Mouse (Mus musculus) cerebral cortex, adult 2 months (tissue): ENCODE data around the gene Gh.

ENCODE experiments used
- WGBS: fragments of 180-500 bp; shearing (Covaris S2); methylation state at CpG from one replicate; pipeline ENCODE4 v1.1.7; 2018; 5-methylcytosine and 5-hydroxymethylcytosine counted together

Gene Gh

GRCm38 (mm10) chr11:106308162-106308561 is 6.5 kb upstream of the Gh start:
- WGBS, result 79% methylated on average over 11 of the region's 11 CpGs

GRCm38 (mm10) chr11:106307432-106307831 is 5.8 kb upstream of the Gh start:
- 50% methylated on average over 5 of the region's 5 CpGs for WGBS

GRCm38 (mm10) chr11:106306758-106307157 is 5.1 kb upstream of the Gh start:
- WGBS, result 77% methylated on average over 9 of the region's 9 CpGs

- 92% methylated on average over 3 of the region's 3 CpGs for WGBS
Observed at GRCm38 (mm10) chr11:106306065-106306385, 4.4 kb upstream of the Gh start.

- 81% methylated on average over 10 of the region's 10 CpGs for WGBS
Observed at GRCm38 (mm10) chr11:106305348-106306064, 3.8 kb upstream of the Gh start.

- 26% methylated on average over 2 of the region's 2 CpGs for WGBS
Observed at GRCm38 (mm10) chr11:106302634-106303033, 969 bp upstream of the Gh start.

- WGBS, result 83% methylated on average over 2 of the region's 2 CpGs
Observed at GRCm38 (mm10) chr11:106291861-106292260, 9.8 kb downstream of the Gh start.

GRCm38 (mm10) chr11:106290376-106290775 is 11.3 kb downstream of the Gh start:
- 95% methylated on average over 5 of the region's 5 CpGs for WGBS

GRCm38 (mm10) chr11:106289369-106289768 is 12.3 kb downstream of the Gh start:
- 52% methylated on average over 8 of the region's 8 CpGs for WGBS

GRCm38 (mm10) chr11:106286987-106287386 is 14.7 kb downstream of the Gh start:
- 38% methylated on average over 11 of the region's 11 CpGs for WGBS

- 89% methylated on average over 7 of the region's 7 CpGs for WGBS
Observed at GRCm38 (mm10) chr11:106286206-106286605, 15.5 kb downstream of the Gh start.

- 68% methylated on average over 8 of the region's 8 CpGs for WGBS
Observed at GRCm38 (mm10) chr11:106284126-106284525, 17.5 kb downstream of the Gh start.

GRCm38 (mm10) chr11:106283371-106283770 is 18.3 kb downstream of the Gh start:
- WGBS, result 77% methylated on average over 4 of the region's 4 CpGs

GRCm38 (mm10) chr11:106282452-106282851 is 19.2 kb downstream of the Gh start:
- WGBS, result 88% methylated on average over 6 of the region's 6 CpGs

GRCm38 (mm10) chr11:106276454-106276853 is 25.2 kb downstream of the Gh start, which contains the start of gene Tcam1:
Tcam1 (plus strand) TSS chr11:106276672.
- WGBS, result 4% methylated on average over 25 of the region's 25 CpGs

GRCm38 (mm10) chr11:106274971-106275411 is 26.7 kb downstream of the Gh start:
- WGBS, result 78% methylated on average over 7 of the region's 7 CpGs

- WGBS, result 85% methylated on average over 1 of the region's 1 CpGs
Observed at GRCm38 (mm10) chr11:106274374-106274773, 27.3 kb downstream of the Gh start.

- 96% methylated on average over 6 of the region's 6 CpGs for WGBS
Observed at GRCm38 (mm10) chr11:106273811-106274210, 27.9 kb downstream of the Gh start.

GRCm38 (mm10) chr11:106273311-106273684 is 28.4 kb downstream of the Gh start:
- 7% methylated on average over 16 of the region's 16 CpGs for WGBS

GRCm38 (mm10) chr11:106272644-106273310 is 28.9 kb downstream of the Gh start, which contains the start of gene Smarcd2:
Smarcd2 (minus strand) TSS chr11:106272972.
- WGBS, result under 1% methylated on average over 72 of the region's 72 CpGs

GRCm38 (mm10) chr11:106271794-106272643 is 29.6 kb downstream of the Gh start:
- WGBS, result under 1% methylated on average over 41 of the region's 41 CpGs

- WGBS, result 25% methylated on average over 5 of the region's 5 CpGs
Observed at GRCm38 (mm10) chr11:106271131-106271793, 30.4 kb downstream of the Gh start.
